Mouse (Mus musculus): ENCODE results near the gene Med12l. TPM values are rescaled to one million over a fixed set of nuclear protein-coding genes. Genes with fewer than 3 reads are reported as not detected.

Med12l gene
- polyA plus RNA-seq (2012): 0.02 TPM in 1 of 2 replicates, not detected in the other

GRCm38 (mm10) chr3:59005271-59005995 lies at the start of gene Med12l:
Gene Med12l, plus strand, starts transcription at chr3:59005825.
- Histone ChIP-seq H3K27me3 (ENCODE audit: control insufficient read depth) (peaks cover 64% of the 10 kb centered on the region), H3K36me3 (ENCODE audit: control insufficient read depth) (no peaks in the 10 kb centered on the region), H3K4me1 (ENCODE audit: control insufficient read depth) (peaks cover 2% of the 10 kb centered on the region; the same call in 1 of the 2 replicates), H3K4me3 (replicated peaks) (peak within 1 kb of the TSS; percentile 47), H3K9me3 (ENCODE audit: control insufficient read depth, low read length) (no peaks in the 10 kb centered on the region)
- TF ChIP-seq TAL1 (IDR thresholded peaks at IDR 0.05; ENCODE audit: low read length) (no peak), GATA1 (IDR thresholded peaks at IDR 0.05; ENCODE audit: low read length) (no peak)

DNA sequence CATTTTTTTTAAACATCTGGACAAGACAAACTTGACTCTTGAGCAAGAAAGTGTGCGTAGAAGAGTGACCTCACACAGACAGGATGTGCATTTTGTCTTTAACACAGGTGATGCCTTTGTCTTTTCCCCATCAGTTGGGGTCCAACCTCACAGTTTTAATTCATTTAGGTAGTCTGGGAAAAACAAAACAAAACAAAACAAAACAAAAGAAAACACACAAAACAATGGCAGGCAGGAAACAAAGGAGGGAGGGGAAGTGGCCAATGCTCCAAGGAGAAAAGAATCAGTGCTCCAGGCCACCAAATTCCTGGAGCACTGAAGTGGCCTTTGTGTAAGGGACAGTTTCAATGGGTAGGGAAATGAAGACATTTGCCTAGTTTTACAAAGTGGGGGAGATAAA lies 44.5 kb upstream of the Med12l start:
- no peak for TF ChIP-seq TAL1 (IDR thresholded peaks at IDR 0.05; ENCODE audit: low read length)
- TF ChIP-seq GATA1 (IDR thresholded peaks at IDR 0.05; ENCODE audit: low read length): no peak

GRCm38 (mm10) chr3:58977413-58977812 lies 28.2 kb upstream of the Med12l start:
- no peak for TF ChIP-seq GATA1 (IDR thresholded peaks at IDR 0.05; ENCODE audit: low read length)
- Histone ChIP-seq H3K9me3 (ENCODE audit: control insufficient read depth, low read length) (no peaks in the 10 kb centered on the region), H3K36me3 (ENCODE audit: control insufficient read depth) (no peaks in the 10 kb centered on the region), H3K4me1 (ENCODE audit: control insufficient read depth) (no peaks in the 10 kb centered on the region), H3K27me3 (ENCODE audit: control insufficient read depth) (no peaks in the 10 kb centered on the region), H3K4me3 (replicated peaks) (no peak overlapping the region)

More for the DNA sequence above, 44.5 kb upstream of the Med12l start:
- H3K4me1 ChIP-seq (ENCODE audit: control insufficient read depth): no peaks in the 10 kb centered on the region; the same call in 1 of the 2 replicates
- no peaks in the 10 kb centered on the region for H3K27me3 ChIP-seq (ENCODE audit: control insufficient read depth)
- no peaks in the 10 kb centered on the region for H3K36me3 ChIP-seq (ENCODE audit: control insufficient read depth)
- H3K4me3 ChIP-seq (replicated peaks): no peak overlapping the region
- no peaks in the 10 kb centered on the region for H3K9me3 ChIP-seq (ENCODE audit: control insufficient read depth, low read length)

DNA sequence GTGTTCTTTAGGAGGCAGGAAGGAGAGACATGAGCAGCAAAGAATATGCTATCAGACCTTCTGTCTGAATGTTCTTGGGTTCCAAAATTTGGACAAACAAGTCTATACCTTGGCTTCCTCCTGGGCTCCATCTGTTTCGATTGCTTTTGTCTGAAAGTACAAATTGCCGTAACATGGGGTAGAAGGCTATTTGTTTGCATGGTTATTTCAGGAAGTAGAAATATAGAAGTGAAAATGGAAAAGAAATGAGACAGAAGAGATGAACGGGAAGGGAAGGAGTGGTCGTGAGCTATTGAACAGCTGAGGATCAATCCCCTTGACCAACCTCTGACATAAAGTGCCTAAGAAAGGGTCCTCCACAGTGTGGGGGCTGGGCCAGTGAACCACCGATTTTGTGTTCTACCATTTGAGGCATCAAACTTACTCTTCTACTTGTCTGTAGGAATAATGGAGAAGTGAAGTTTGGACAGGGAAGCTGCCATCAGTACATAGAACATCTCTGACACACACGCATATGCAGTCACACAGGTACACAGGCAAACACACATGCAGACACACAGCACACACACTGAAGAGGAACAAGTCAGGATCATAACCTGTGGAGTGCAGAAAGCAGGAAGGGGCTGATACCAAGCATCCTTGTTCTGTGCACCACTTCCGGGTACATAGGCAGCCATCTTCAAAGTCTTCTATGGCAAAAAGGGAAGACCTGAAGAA lies 27.6 kb upstream of the Med12l start:
- no peaks in the 10 kb centered on the region for H3K36me3 ChIP-seq (ENCODE audit: control insufficient read depth)
- H3K4me3 ChIP-seq (replicated peaks): no peak overlapping the region
- no peaks in the 10 kb centered on the region for H3K27me3 ChIP-seq (ENCODE audit: control insufficient read depth)
- H3K4me1 ChIP-seq (ENCODE audit: control insufficient read depth): peaks cover 2% of the 10 kb centered on the region; the same call in 1 of the 2 replicates
- TF ChIP-seq TAL1 (IDR thresholded peaks at IDR 0.05; ENCODE audit: low read length) (no peak), GATA1 (IDR thresholded peaks at IDR 0.05; ENCODE audit: low read length) (no peak)
- no peaks in the 10 kb centered on the region for H3K9me3 ChIP-seq (ENCODE audit: control insufficient read depth, low read length)

- Histone ChIP-seq H3K4me1 (ENCODE audit: control insufficient read depth) (peaks cover 2% of the 10 kb centered on the region; the same call in 1 of the 2 replicates), H3K27me3 (ENCODE audit: control insufficient read depth) (no peaks in the 10 kb centered on the region), H3K36me3 (ENCODE audit: control insufficient read depth) (no peaks in the 10 kb centered on the region), H3K4me3 (replicated peaks) (no peak overlapping the region), H3K9me3 (ENCODE audit: control insufficient read depth, low read length) (no peaks in the 10 kb centered on the region)
- TF ChIP-seq GATA1 (IDR thresholded peaks at IDR 0.05; ENCODE audit: low read length): no peak
- no peak for TF ChIP-seq TAL1 (IDR thresholded peaks at IDR 0.05; ENCODE audit: low read length)
These were observed 25.0 kb upstream of the Med12l start for GRCm38 (mm10) chr3:58980579-58980978.

DNA sequence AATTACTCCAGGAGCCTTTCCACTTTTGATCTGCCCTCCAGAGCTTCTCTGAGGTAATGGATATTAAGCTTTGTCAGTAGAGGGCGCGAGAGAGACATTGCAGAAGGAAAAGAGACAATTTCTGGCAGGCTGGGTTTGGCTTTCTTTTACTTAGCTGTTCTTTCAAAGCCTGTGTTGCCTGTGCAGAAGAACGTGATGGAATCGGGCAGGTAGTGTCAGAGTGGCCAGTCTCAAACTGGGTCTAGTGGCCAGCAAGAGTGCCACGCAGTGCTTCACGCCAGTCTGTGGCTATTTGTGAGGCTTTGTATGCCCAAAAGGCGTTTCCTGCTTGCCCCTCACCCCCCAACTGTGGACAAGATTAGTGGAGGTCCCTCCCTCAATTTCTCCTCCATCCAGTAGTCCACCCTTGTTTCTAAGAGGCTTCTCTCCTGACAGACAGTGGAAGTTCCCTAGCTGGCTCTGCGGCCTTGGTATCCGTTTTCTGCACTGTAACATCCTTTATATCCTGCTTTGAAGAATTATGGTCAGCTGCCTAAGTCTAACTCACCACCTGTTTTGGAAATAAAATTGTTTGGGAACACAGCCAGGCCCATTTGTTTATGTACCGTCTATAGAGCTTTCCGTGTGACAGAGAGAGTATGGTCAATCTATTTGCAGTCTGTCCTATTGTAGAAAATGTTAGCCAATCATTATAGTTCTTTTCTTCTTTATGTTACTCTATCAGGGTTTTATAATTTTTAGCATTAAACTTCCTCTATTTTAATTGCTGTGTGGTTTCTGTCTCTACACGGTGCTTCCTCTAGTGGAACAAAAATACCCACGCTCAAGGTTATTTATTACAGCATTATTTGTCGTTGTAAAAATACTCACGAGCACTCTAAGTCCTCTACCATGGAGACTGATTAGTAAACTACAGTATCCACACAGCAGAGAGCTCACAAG lies 22.5 kb upstream of the Med12l start:
- no peaks in the 10 kb centered on the region for H3K9me3 ChIP-seq (ENCODE audit: control insufficient read depth, low read length)
- TF ChIP-seq TAL1 (IDR thresholded peaks at IDR 0.05; ENCODE audit: low read length): no peak
- no peak for TF ChIP-seq GATA1 (IDR thresholded peaks at IDR 0.05; ENCODE audit: low read length)
- no peak overlapping the region for H3K4me3 ChIP-seq (replicated peaks)
- peaks cover 2% of the 10 kb centered on the region; the same call in 1 of the 2 replicates for H3K4me1 ChIP-seq (ENCODE audit: control insufficient read depth)
- H3K36me3 ChIP-seq (ENCODE audit: control insufficient read depth): no peaks in the 10 kb centered on the region
- H3K27me3 ChIP-seq (ENCODE audit: control insufficient read depth): no peaks in the 10 kb centered on the region

- TF ChIP-seq TAL1 (IDR thresholded peaks at IDR 0.05; ENCODE audit: low read length) (no peak), GATA1 (IDR thresholded peaks at IDR 0.05; ENCODE audit: low read length) (no peak)
These were observed 21.6 kb upstream of the Med12l start for GRCm38 (mm10) chr3:58983838-58984598.

DNA sequence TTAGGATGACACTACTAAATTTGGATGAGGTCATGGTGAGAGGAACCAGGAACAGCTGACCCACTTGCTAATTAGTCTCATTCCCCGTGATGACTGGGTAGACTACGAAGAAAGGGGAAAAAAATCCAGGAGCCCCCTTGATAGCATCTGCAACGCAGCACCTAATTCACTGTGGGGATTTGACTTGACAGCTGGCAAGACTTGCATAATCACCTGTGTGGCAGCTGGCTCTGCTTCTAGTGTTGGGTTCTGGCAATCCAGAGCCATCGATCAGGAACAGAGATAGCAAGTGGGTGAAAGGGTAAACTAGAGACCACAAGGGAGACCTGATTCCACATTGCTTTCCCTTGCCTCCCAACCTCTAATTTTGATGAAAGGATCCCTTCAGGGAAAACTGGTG lies 19.8 kb upstream of the Med12l start:
- TF ChIP-seq TAL1 (IDR thresholded peaks at IDR 0.05; ENCODE audit: low read length) (no peak), GATA1 (IDR thresholded peaks at IDR 0.05; ENCODE audit: low read length) (no peak)
- peaks cover 2% of the 10 kb centered on the region; the same call in 1 of the 2 replicates for H3K4me1 ChIP-seq (ENCODE audit: control insufficient read depth)

More at GRCm38 (mm10) chr3:58983838-58984598, 21.6 kb upstream of the Med12l start:
- Histone ChIP-seq H3K4me3 (replicated peaks) (no peak overlapping the region), H3K36me3 (ENCODE audit: control insufficient read depth) (no peaks in the 10 kb centered on the region), H3K9me3 (ENCODE audit: control insufficient read depth, low read length) (no peaks in the 10 kb centered on the region), H3K4me1 (ENCODE audit: control insufficient read depth) (peaks cover 2% of the 10 kb centered on the region; the same call in 1 of the 2 replicates), H3K27me3 (ENCODE audit: control insufficient read depth) (no peaks in the 10 kb centered on the region)

More for the DNA sequence above, 19.8 kb upstream of the Med12l start:
- Histone ChIP-seq H3K9me3 (ENCODE audit: control insufficient read depth, low read length) (no peaks in the 10 kb centered on the region), H3K27me3 (ENCODE audit: control insufficient read depth) (no peaks in the 10 kb centered on the region), H3K4me3 (replicated peaks) (no peak overlapping the region), H3K36me3 (ENCODE audit: control insufficient read depth) (no peaks in the 10 kb centered on the region)

Data from erythroblast, embryonic 14.5 days (primary cell).